Mouse (Mus musculus) hematopoietic multipotent progenitor cell, adult 10-12 weeks (in vitro differentiated cells): ENCODE data around the gene Foxo4. TPM values are rescaled to one million over a fixed set of nuclear protein-coding genes. Genes with fewer than 3 reads are reported as not detected.

ENCODE experiments used
- polyA plus RNA-seq: library from polyadenylated mRNA; stranded (reverse); fragments of >175 nt; gene quantifications from 2 replicates; pipeline ENCODE4 v1.2.3, GENCODE M21; 2012; ENCODE audit warnings: low replicate concordance

Foxo4 gene
- 33.2 and 33.8 TPM in 2 replicates for polyA plus RNA-seq

GRCm38 (mm10) chrX:101253952-101254729 lies at the start of gene Foxo4:
Foxo4 (plus strand) TSS chrX:101254528.

DNA sequence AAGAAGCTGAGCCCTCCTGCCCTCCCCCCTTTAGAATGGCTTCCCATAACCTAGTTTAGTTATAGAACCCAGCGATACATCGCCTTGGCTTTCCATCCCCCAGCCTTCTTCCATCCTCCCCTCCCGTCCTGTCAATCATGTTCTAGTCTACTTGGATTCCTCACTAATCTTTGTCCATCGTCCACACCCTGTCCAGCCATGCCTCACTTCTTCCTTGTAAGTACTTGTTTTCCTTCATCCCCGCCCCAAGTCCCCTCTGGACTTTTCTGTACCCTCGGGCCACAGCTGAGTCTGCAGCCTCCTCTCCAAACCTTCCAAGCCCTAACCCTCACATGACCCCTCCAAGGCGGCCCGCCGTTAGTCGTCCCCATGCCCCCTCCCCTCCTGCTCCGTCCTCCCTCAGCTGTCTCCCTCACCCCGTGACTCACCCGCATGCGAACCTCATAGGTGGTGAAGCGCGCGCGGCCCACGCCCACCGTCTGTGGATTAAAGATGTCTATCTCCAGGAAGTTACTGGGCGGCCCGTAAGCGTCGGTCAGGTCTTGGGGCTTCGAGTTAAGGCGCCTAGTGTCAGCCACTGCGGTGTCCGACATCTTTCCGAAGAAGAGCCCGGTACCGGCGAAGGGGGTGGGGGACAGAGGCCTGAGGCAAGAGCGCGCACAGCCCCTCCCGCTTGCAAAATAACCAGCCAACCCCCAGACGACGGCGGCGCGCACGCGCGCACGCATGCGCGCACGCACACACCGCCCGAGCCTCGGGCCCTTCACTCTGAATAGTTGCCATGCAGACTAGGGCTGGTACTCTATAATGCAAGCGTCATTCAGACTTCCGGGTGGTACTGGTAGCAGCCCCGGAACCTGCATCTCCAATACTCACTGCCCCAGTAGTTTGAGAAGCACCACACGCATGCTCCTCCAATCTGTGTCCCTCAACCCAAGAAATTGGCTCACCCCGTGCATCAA lies 32.2 kb upstream of the Foxo4 start, which contains the start of gene Snx12:
TSS of gene Snx12 (minus strand) at position 730 of the 962 bp plus-strand sequence.

DNA sequence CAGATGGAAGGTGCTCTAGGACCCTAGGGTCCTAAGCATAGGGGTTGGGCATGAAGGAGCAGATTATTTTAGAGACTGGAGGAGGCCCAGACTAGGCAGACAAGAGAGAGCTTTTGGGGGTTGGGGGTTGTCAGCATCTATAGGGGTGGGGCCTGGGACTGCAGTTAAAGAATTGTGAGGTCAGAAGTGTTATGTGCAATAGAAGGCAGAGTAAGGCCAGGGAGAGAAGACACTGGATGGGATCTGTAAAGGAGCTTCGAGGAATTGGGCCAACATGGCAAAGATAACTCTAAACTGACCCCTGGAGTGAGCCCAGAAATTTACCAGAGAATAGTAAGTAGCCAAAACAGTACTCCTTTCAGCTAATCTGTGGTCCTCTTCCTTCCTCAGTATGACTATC lies 9.6 kb downstream of the Foxo4 start, which contains the start of gene Gm614:
TSS of gene Gm614 (minus strand) at position 101 of the 400 bp plus-strand sequence.

GRCm38 (mm10) chrX:101268025-101268754 lies 13.9 kb downstream of the Foxo4 start, which contains the start of gene Il2rg:
Il2rg (minus strand) TSS chrX:101268255.

DNA sequence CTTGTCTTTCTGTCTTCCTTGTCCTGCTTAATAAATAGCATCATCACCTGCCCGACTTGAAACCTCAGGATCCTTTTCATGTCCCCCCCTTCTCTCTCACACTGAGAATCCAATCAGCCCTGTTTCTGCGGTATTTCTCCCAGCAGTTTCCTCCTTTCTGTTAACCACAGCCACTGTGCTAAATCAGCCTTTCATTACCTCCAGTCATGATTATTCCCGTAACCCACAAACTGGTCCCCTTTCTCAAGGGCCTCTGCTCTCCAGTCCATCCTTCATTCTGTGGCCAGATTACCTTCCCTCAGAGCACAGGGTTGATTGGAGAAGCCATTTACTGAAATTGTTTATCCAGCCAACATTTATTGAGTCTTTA lies 14.4 kb downstream of the Foxo4 start, which contains the start of gene Gm20489:
TSS of gene Gm20489 (minus strand) at position 269 of the 370 bp plus-strand sequence.

GRCm38 (mm10) chrX:101273875-101274738 lies 19.8 kb downstream of the Foxo4 start, which contains the start of gene Med12:
Med12 (plus strand) TSS chrX:101274030.

GRCm38 (mm10) chrX:101299055-101299454 lies 44.7 kb downstream of the Foxo4 start, which contains the start of gene Nlgn3:
Nlgn3 (plus strand) TSS chrX:101299168.

Other genes with a start within 250 kb of the Foxo4 start
- gene Tex11, start 194.9 kb upstream of the Foxo4 start, polyA plus RNA-seq = 0.06 TPM in 1 of 2 replicates, not detected in the other
- not detected in 2 replicates for gene Slc7a3, start 168.5 kb upstream of the Foxo4 start, polyA plus RNA-seq
- gene Snx12, start 32.0 kb upstream of the Foxo4 start, polyA plus RNA-seq = 28.7 and 28.9 TPM in 2 replicates
- gene Gm614, start 9.5 kb downstream of the Foxo4 start, polyA plus RNA-seq = 0.34 TPM in 1 of 2 replicates, not detected in the other
- gene Il2rg, start 13.7 kb downstream of the Foxo4 start, polyA plus RNA-seq = 53.8 and 251 TPM in 2 replicates
- 0.12 and 0.14 TPM in 2 replicates for gene Gm20489, start 14.5 kb downstream of the Foxo4 start, polyA plus RNA-seq
- 71.7 and 104 TPM in 2 replicates for gene Med12, start 19.5 kb downstream of the Foxo4 start, polyA plus RNA-seq
- 0.15 TPM in 1 of 2 replicates, not detected in the other for gene Nlgn3, start 44.6 kb downstream of the Foxo4 start, polyA plus RNA-seq
- not detected in 2 replicates for gene Gjb1, start 121.8 kb downstream of the Foxo4 start, polyA plus RNA-seq
- 28.0 and 55.3 TPM in 2 replicates for gene Zmym3, start 166.3 kb downstream of the Foxo4 start, polyA plus RNA-seq
- gene Nono, start 174.8 kb downstream of the Foxo4 start, polyA plus RNA-seq = 26.8 and 50.3 TPM in 2 replicates
- gene Itgb1bp2, start 194.6 kb downstream of the Foxo4 start, polyA plus RNA-seq = 0.15 and 0.46 TPM in 2 replicates